Mouse (Mus musculus) forebrain, postnatal 0 days (tissue): Measurements from ENCODE around the gene Banp. TPM values are rescaled to one million over a fixed set of nuclear protein-coding genes. Genes with fewer than 3 reads are reported as not detected.

Source experiments
- ATAC-seq: fragments of 200-750 bp; cut with Nextera tagmentation; 2 replicates; pipeline ENCODE4 v1.8.0; 2017; ENCODE audit warnings: mild to moderate bottlenecking, moderate library complexity
- DNase-seq: peaks from one replicate; pipeline ENCODE4 v3.0.0-alpha.2; 2015
- H3K27ac ChIP-seq: fragments of 300-500 bp; sonication (generic); 2 replicates; pipeline ENCODE4 v1.5.1; 2014; ENCODE audit warnings: low read depth, mild to moderate bottlenecking, antibody characterized with exemption, low read length, moderate library complexity, mixed read lengths
- H3K27me3 ChIP-seq: fragments of 300-500 bp; sonication (generic); 2 replicates; pipeline ENCODE4 v1.6.1; 2014; ENCODE audit warnings: mild to moderate bottlenecking, low read length, mixed read lengths; ENCODE audit not compliant: insufficient read depth
- H3K36me3 ChIP-seq: fragments of 300-500 bp; sonication (generic); 2 replicates; pipeline ENCODE4 v1.6.1; 2014; ENCODE audit warnings: mild to moderate bottlenecking, moderate library complexity; ENCODE audit not compliant: insufficient read depth
- H3K4me1 ChIP-seq: fragments of 300-500 bp; sonication (generic); 2 replicates; pipeline ENCODE4 v1.6.1; 2014; ENCODE audit warnings: antibody characterized with exemption; ENCODE audit not compliant: insufficient read depth
- H3K4me2 ChIP-seq: fragments of 300-500 bp; sonication (generic); 2 replicates; pipeline ENCODE4 v1.6.1; 2014; ENCODE audit warnings: low read depth, mild to moderate bottlenecking, moderate library complexity
- H3K4me3 ChIP-seq: fragments of 300-500 bp; sonication (generic); 2 replicates; pipeline ENCODE4 v1.5.1; 2014; ENCODE audit warnings: low read depth, low read length, mixed read lengths
- H3K9ac ChIP-seq: fragments of 300-500 bp; sonication (generic); 2 replicates; pipeline ENCODE4 v1.6.1; 2014; ENCODE audit warnings: mild to moderate bottlenecking
- H3K9me3 ChIP-seq: fragments of 300-500 bp; sonication (generic); 2 replicates; pipeline ENCODE4 v1.6.1; 2016; ENCODE audit warnings: low read length
- CTCF ChIP-seq: sonication (generic); IDR thresholded peaks from 2 replicates; pipeline ENCODE4 v1.5.1; 2016; ENCODE audit warnings: antibody characterized with exemption, control low read depth, low read depth
- WGBS: fragments of 180-500 bp; shearing (Covaris S2); extraction: QIAGEN DNeasy Blood & Tissue Kit; methylation state at CpG from one replicate; pipeline ENCODE4 v1.1.7; 2014; 5-methylcytosine and 5-hydroxymethylcytosine counted together
- polyA plus RNA-seq: library from polyadenylated mRNA; unstranded; fragments of >200 nt; fragmentation: Nextera tagmentation; extraction: Ambion mirVana; gene quantifications from 2 replicates; pipeline ENCODE4 v1.2.1, GENCODE M21; 2015
- total RNA-seq: library from RNA; depleted of rRNA; stranded (reverse); fragments of >200 nt; gene quantifications from 2 replicates; pipeline ENCODE4 v1.2.3, GENCODE M21; 2014

Gene Banp
- total and polyA plus RNA-seq, 2 experiments from 2014 or later = 29.3 to 37.9 TPM

- no peaks in the 10 kb centered on the region for H3K4me1 ChIP-seq
- no peaks in the 10 kb centered on the region for H3K9me3 ChIP-seq
- WGBS = 62% methylated on average over 8 of the region's 8 CpGs
- peak; percentile 13 for DNase-seq
- TF ChIP-seq CTCF = no peak
- H3K27ac ChIP-seq = no peak overlapping the region
- H3K36me3 ChIP-seq = no peaks in the 10 kb centered on the region
- H3K27me3 ChIP-seq = no peaks in the 10 kb centered on the region
- ATAC-seq = peak; percentile 36; the same call in 1 of the 2 replicates
- no peak overlapping the region for H3K4me3 ChIP-seq
- H3K4me2 ChIP-seq = no peak overlapping the region
- H3K9ac ChIP-seq = no peak overlapping the region
Observed at GRCm38 (mm10) chr8:122058951-122059350, 109.4 kb downstream of the Banp start.

GRCm38 (mm10) chr8:122062508-122063223 lies 113.1 kb downstream of the Banp start:
- Histone ChIP-seq H3K9ac (no peak overlapping the region), H3K4me2 (no peak overlapping the region), H3K27me3 (no peaks in the 10 kb centered on the region), H3K4me1 (no peaks in the 10 kb centered on the region), H3K27ac (no peak overlapping the region), H3K9me3 (no peaks in the 10 kb centered on the region), H3K36me3 (no peaks in the 10 kb centered on the region), H3K4me3 (no peak overlapping the region)
- DNase-seq (no peak), ATAC-seq (no peak)
- no peak for TF ChIP-seq CTCF
- WGBS = 85% methylated on average over 12 of the region's 12 CpGs

- Histone ChIP-seq H3K4me3 (no peak overlapping the region), H3K4me1 (no peaks in the 10 kb centered on the region), H3K4me2 (no peak overlapping the region), H3K27me3 (no peaks in the 10 kb centered on the region), H3K36me3 (no peaks in the 10 kb centered on the region), H3K27ac (no peak overlapping the region), H3K9me3 (no peaks in the 10 kb centered on the region), H3K9ac (no peak overlapping the region)
- no peak for ATAC-seq
- no peak for DNase-seq
- TF ChIP-seq CTCF = no peak
- 76% methylated on average over 7 of the region's 7 CpGs for WGBS
Observed at GRCm38 (mm10) chr8:122064353-122064752, 114.8 kb downstream of the Banp start.

GRCm38 (mm10) chr8:122067783-122068505 lies 118.4 kb downstream of the Banp start:
- Histone ChIP-seq H3K36me3 (no peaks in the 10 kb centered on the region), H3K27ac (no peak overlapping the region), H3K4me3 (no peak overlapping the region), H3K27me3 (no peaks in the 10 kb centered on the region), H3K4me2 (no peak overlapping the region), H3K9me3 (no peaks in the 10 kb centered on the region), H3K9ac (no peak overlapping the region), H3K4me1 (no peaks in the 10 kb centered on the region)
- WGBS = 77% methylated on average over 15 of the region's 15 CpGs
- ATAC-seq (no peak), DNase-seq (no peak)
- no peak for TF ChIP-seq CTCF

- no peak for TF ChIP-seq CTCF
- Histone ChIP-seq H3K4me3 (no peak overlapping the region), H3K27ac (no peak overlapping the region), H3K36me3 (no peaks in the 10 kb centered on the region), H3K4me2 (no peak overlapping the region), H3K9me3 (no peaks in the 10 kb centered on the region), H3K9ac (no peak overlapping the region), H3K4me1 (no peaks in the 10 kb centered on the region), H3K27me3 (no peaks in the 10 kb centered on the region)
- 86% methylated on average over 13 of the region's 13 CpGs for WGBS
- DNase-seq (no peak), ATAC-seq (no peak)
Observed at GRCm38 (mm10) chr8:122068609-122069008, 119.1 kb downstream of the Banp start.

- no peak overlapping the region for H3K4me3 ChIP-seq
- no peaks in the 10 kb centered on the region for H3K36me3 ChIP-seq
- 70% methylated on average over 11 of the region's 11 CpGs for WGBS
- DNase-seq (no peak), ATAC-seq (peak; percentile 29; the same call in 1 of the 2 replicates)
- no peaks in the 10 kb centered on the region for H3K9me3 ChIP-seq
- H3K27ac ChIP-seq = no peak overlapping the region
- no peaks in the 10 kb centered on the region for H3K27me3 ChIP-seq
- H3K4me1 ChIP-seq = no peaks in the 10 kb centered on the region
- no peak overlapping the region for H3K9ac ChIP-seq
- no peak for TF ChIP-seq CTCF
- H3K4me2 ChIP-seq = no peak overlapping the region
Observed at GRCm38 (mm10) chr8:122069281-122069680, 119.7 kb downstream of the Banp start.

- ATAC-seq = no peak
- no peaks in the 10 kb centered on the region for H3K4me1 ChIP-seq
- no peak for TF ChIP-seq CTCF
- 68% methylated on average over 4 of the region's 4 CpGs for WGBS
- H3K9ac ChIP-seq = no peak overlapping the region
- H3K4me3 ChIP-seq = no peak overlapping the region
- no peaks in the 10 kb centered on the region for H3K27me3 ChIP-seq
- no peaks in the 10 kb centered on the region for H3K36me3 ChIP-seq
- DNase-seq = no peak
- H3K4me2 ChIP-seq = no peak overlapping the region
- H3K27ac ChIP-seq = no peak overlapping the region
- no peaks in the 10 kb centered on the region for H3K9me3 ChIP-seq
Observed at GRCm38 (mm10) chr8:122071193-122071592, 121.6 kb downstream of the Banp start.
